ENCODE assay signal across 9 mouse cellular contexts in genomic region chr17:87532762-87533161, GRCm38 (mm10).
DNase-seq lines count a peak whose midpoint lies in the region; ATAC-seq and TF ChIP-seq lines count a peak whose summit lies in the region.
"Had no signal": no experiment of that assay in that cellular context is flagged by ENCODE, and none has a peak within 500 bp of the region (broad histone marks: within the 10 kb centered on the region; RNA-seq: fewer than 3 reads in every experiment).

No protein-coding gene starts in this region.

- WGBS in embryonic facial prominence, embryonic 15.5 days: 31% methylated on average over 6 of the region's 6 CpGs
- WGBS in midbrain, embryonic 15.5 days: 44% methylated on average over 6 of the region's 6 CpGs

- DNase-seq in layer of hippocampus, adult 2 months (ENCODE audit: low spot score in 2 of 2): no peak
- no peak for DNase-seq in layer of hippocampus, postnatal 36 days
- no peak for DNase-seq in layer of hippocampus, adult 8-10 months (ENCODE audit: low spot score in 2 of 2)
- DNase-seq in urinary bladder, postnatal 4 days (ENCODE audit: low spot score in 2 of 2): no peak
- no peak for DNase-seq in right cerebral cortex, postnatal 14 days

- ATAC-seq in embryonic facial prominence, embryonic 15.5 days (ENCODE audit: insufficient number of reproducible peaks, low FRiP score, low TSS enrichment, low read depth): no peak
- peak; percentile 57 for ATAC-seq in inflammation-experienced regulatory T-cells, adult 6 months
- ATAC-seq in midbrain, embryonic 15.5 days (replicated peaks): no peak

- H3K9me3 ChIP-seq in embryonic facial prominence, embryonic 15.5 days (replicated peaks): no peaks in the 10 kb centered on the region
- H3K9me3 ChIP-seq in midbrain, embryonic 15.5 days: no peaks in the 10 kb centered on the region

- peak overlapping the region; percentile 69 for H3K4me2 ChIP-seq in embryonic facial prominence, embryonic 15.5 days (replicated peaks)
- H3K4me2 ChIP-seq in midbrain, embryonic 15.5 days: peak overlapping the region; percentile 71

- peaks cover 25% of the 10 kb centered on the region for H3K4me1 ChIP-seq in embryonic facial prominence, embryonic 15.5 days
- H3K4me1 ChIP-seq in midbrain, embryonic 15.5 days: peaks cover 28% of the 10 kb centered on the region

- no peaks in the 10 kb centered on the region for H3K27me3 ChIP-seq in embryonic facial prominence, embryonic 15.5 days
- H3K27me3 ChIP-seq in midbrain, embryonic 15.5 days (replicated peaks): no peaks in the 10 kb centered on the region

- H3K4me3 ChIP-seq in layer of hippocampus, adult 2 months: no peak overlapping the region
- no peak overlapping the region for H3K4me3 ChIP-seq in embryonic facial prominence, embryonic 15.5 days (replicated peaks)
- H3K4me3 ChIP-seq in midbrain, embryonic 15.5 days: no peak overlapping the region
- H3K4me3 ChIP-seq: erythroblast, embryonic 14.5 days had no signal

- H3K27ac ChIP-seq in layer of hippocampus, adult 2 months: peak overlapping the region; percentile 86
- no peak overlapping the region for H3K27ac ChIP-seq in embryonic facial prominence, embryonic 15.5 days (replicated peaks)
- H3K27ac ChIP-seq in midbrain, embryonic 15.5 days: no peak overlapping the region

- no peaks in the 10 kb centered on the region for H3K36me3 ChIP-seq in embryonic facial prominence, embryonic 15.5 days
- H3K36me3 ChIP-seq in midbrain, embryonic 15.5 days (replicated peaks): no peaks in the 10 kb centered on the region

- no peak overlapping the region for H3K9ac ChIP-seq in embryonic facial prominence, embryonic 15.5 days
- H3K9ac ChIP-seq in midbrain, embryonic 15.5 days: no peak overlapping the region

- no peak for TF ChIP-seq CTCF in layer of hippocampus, adult 2 months (conservative IDR thresholded peaks at IDR 0.05)
